Mouse (Mus musculus) skeletal muscle tissue, adult 2 months (tissue): Measurements from ENCODE around the gene Med13l.

Experiments used
- DNase-seq: peaks from one replicate; pipeline ENCODE4 v3.0.0-alpha.2; 2012; ENCODE audit warnings: low read depth, low spot score

Med13l gene

GRCm38 (mm10) chr5:118655428-118655827, 94.9 kb downstream of the Med13l start:
- DNase-seq, result no peak

- DNase-seq, result no peak
Measured at GRCm38 (mm10) chr5:118655966-118656365, 95.5 kb downstream of the Med13l start.

DNA sequence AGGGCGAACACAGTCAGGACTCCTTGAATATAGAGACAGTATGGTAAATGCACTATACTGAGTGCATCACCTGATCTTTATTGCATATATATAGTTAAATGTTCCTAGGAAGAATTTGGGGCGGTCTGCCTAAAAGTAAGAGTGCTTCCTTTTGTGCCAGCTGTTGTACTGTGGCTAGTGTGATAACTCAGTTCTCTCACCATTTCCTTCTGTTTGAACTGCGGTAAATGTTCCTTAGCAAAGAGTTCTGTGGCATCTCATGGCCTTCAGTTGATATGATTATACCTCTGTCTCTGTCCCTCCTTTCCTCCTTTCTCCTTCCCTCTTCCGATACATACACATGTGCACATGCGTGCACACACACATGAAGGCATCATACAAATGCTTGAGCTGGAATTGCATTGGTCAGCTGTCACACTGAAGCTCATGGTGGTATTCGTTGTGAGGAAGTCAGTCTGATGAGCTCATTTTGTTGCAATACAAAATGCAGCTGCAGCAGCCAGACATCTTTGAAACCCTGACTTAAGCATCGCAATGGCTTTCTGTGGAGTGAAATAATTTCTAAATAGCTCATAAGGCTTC, 97.9 kb downstream of the Med13l start:
- DNase-seq, result no peak

DNA sequence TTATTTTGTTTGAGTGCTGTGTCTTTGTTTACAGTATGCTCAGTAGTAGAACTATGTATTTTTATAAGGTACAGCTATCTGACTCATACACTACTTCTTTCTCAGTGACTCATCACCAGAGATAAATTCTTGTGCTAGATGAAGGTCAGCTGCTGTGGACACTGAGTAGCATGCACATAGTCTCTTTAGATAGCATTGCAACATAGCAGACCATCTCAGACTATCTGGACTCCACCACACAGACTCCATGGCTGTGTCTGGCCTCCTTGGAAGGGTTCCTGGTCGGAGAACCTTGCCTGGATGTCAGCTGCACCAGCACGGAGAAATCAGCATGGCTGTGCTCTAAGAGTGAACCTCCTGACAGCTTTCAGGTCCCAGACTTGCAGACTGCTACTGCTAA, 99.2 kb downstream of the Med13l start:
- DNase-seq, result peak; percentile 36

GRCm38 (mm10) chr5:118661751-118662150, 101.3 kb downstream of the Med13l start:
- DNase-seq, result no peak

DNA sequence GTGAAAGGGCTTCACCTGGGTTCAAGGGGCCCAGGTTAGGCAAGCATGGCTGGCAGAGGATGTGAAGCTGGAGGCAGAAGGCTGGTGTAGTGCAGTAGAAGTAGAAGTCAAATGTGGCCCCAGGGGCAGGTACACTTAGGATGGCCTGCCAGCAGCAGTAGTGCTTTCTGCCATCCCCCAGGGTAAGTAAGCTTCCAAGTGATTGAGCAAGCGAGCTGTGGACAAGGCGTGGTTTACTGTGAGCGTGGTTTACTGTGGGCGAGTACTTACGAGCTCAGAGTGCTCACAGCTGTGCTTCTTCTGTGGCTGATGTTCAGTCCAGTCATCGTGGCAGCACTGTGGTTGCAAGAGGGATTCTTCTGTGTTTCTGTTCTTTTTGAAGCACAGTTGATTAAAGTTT, 103.5 kb downstream of the Med13l start:
- peak; percentile 70 for DNase-seq

DNA sequence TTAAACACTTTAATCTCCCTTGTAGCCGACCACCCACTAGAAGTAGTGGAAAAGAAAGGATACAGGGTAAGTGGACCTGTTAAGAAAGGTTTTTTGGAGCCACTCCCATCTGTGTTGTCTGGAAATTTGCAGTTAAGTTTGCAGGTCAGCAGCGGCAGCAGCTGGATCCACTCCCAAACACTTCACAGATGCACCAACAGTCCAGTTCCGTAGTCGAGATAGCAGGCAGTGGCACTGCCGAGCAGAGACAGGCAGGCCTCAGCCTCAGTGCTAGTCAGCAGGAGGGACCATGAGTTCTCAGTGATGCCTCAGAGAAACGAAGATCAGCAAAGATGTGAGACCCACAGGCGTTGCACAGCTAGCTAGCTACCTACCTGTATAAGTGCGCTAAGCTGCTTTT, 104.5 kb downstream of the Med13l start:
- no peak for DNase-seq

DNA sequence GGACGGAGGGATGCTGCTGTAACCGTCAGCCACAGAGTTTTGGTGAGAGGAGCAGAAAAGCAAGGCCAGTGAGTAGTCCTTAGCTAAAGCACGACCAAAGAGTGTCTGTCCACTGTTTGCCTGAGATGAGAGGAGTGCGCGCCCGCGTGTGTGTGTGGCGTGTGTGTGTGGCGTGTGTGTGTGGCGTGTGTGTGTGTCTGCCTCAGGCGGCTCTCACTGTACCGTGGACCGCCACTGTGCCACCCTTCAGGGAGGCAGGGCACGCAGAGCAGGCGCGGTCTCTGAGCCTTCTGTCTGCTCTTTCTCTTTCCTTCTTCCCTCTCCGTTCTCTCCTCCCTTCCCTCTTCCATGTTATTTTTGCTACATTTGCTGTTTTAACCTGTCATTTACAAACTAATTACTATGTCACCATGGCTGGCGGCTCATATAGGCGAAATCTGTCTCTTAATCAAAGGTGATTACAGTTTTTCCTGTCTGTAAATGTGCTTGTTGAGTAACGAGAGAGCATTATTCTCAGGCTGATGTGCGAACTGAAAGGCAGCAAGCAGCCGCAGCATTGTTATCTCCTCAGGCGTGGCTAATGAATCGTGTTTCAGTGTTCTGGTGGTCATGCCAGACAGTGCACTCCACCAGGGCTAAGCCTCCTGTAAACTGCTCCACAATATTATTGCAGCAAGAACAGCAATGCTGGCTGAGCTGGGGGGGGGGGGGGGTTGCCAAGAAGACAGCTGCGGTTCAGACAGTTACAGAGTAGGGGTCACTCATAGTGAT, 106.1 kb downstream of the Med13l start:
- DNase-seq, result no peak

- no peak for DNase-seq
Measured at GRCm38 (mm10) chr5:118667863-118668262, 107.4 kb downstream of the Med13l start.

- DNase-seq, result no peak
Measured at GRCm38 (mm10) chr5:118668931-118669330, 108.5 kb downstream of the Med13l start.

DNA sequence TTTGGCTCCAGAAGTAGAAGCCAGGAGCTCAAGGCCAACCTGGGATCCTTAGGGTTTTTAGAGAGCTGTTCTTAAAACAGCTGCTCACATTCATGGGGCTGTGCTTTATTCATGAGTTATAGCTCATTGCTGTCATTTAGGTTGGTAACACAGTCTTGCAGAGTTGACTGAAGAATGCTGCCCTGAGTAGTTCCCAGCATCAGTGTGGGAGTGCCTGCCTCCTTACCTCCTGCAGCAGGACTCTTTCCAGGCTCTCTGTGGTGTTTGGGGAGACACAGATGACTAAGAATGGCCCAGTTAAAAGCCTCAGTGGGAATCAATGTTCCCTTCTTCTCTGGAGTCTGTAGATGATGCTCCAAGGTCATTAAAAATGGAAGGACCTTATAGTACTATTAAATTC, 111.6 kb downstream of the Med13l start:
- DNase-seq, result no peak

- no peak for DNase-seq
Measured at GRCm38 (mm10) chr5:118673859-118674258, 113.4 kb downstream of the Med13l start.

- no peak for DNase-seq
Measured at GRCm38 (mm10) chr5:118674321-118674720, 113.8 kb downstream of the Med13l start.

GRCm38 (mm10) chr5:118675697-118676096, 115.2 kb downstream of the Med13l start:
- no peak for DNase-seq

- no peak for DNase-seq
Measured at GRCm38 (mm10) chr5:118676151-118676918, 115.9 kb downstream of the Med13l start.

DNA sequence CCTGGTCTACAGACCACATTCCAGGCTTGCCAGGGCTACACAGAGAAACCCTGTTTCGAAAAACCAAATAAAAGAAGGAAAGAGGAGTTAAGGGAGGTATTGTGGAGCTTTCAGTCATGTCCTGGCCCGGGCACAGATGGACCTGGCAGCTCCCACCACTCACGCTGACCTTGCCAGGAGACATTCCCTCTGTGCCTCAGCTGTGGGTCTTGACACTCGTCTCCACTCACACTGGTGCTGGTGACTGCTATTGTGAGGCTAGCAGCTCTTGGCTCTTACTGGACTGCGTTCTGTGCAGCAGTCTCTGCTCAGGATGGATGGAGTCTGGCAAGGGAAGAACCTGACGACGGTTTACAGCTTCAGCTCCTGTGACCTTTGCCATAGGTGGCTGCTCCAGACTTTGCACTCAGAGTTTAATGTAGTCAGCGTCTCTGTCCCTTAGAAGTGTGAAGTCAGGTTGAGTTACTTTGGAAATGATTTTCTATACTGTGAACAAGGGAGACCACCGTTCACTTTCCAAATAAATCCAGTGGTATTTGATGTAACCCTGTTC, 118.9 kb downstream of the Med13l start:
- no peak for DNase-seq

GRCm38 (mm10) chr5:118680853-118681252, 120.4 kb downstream of the Med13l start:
- DNase-seq, result no peak

- DNase-seq, result no peak
Measured at GRCm38 (mm10) chr5:118682007-118682406, 121.5 kb downstream of the Med13l start.

DNA sequence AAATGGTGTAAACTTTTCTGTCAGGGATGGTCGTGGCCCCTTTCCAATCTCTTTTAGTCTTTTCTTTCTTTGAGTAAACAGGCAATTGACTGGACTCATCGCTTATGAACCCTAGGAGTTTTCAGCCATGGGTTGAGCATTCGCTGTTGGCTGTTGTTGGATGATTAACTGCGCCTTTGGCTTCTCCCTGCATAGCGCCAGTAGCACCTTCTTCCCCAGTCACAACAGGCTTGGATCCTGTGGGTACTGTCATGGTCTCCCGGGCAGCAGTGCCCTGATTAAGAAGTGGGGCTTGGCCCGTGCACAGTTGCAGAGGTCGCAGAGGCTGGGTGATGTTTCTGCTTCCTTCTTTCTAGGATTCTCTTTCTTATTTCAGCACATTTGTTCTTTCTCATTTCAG, 124.7 kb downstream of the Med13l start:
- DNase-seq, result no peak

GRCm38 (mm10) chr5:118686021-118686420, 125.5 kb downstream of the Med13l start:
- no peak for DNase-seq

- DNase-seq, result no peak
Measured at GRCm38 (mm10) chr5:118688886-118689835, 128.7 kb downstream of the Med13l start.
